Mouse (Mus musculus): ENCODE results near the gene Kdelr2. TPM values are rescaled to one million over a fixed set of nuclear protein-coding genes. Genes with fewer than 3 reads are reported as not detected.

Kdelr2 gene
- 114 and 146 TPM in 2 replicates for polyA plus RNA-seq (2014; fragmentation: Nextera tagmentation; extraction: Ambion mirVana)

- Histone ChIP-seq H3K4me2 (ENCODE audit: low read depth, low read length) (peak within 1 kb of the TSS; percentile 74), H3K4me1 (ENCODE audit: control insufficient read depth, insufficient read depth, low read length) (peaks cover 10% of the 10 kb centered on the region), H3K36me3 (ENCODE audit: control insufficient read depth, insufficient read depth, low read length) (no peaks in the 10 kb centered on the region; the same call in 1 of the 2 replicates), H3K9me3 (ENCODE audit: control insufficient read depth, low read length) (no peaks in the 10 kb centered on the region), H3K9ac (replicated peaks; ENCODE audit: low read depth, low read length) (peak within 1 kb of the TSS; percentile 76), H3K27ac (ENCODE audit: low read depth, low read length) (peak within 1 kb of the TSS; percentile 70), H3K27me3 (ENCODE audit: control insufficient read depth, insufficient read depth, low read length) (no peaks in the 10 kb centered on the region), H3K4me3 (ENCODE audit: low read depth, low read length) (peak within 1 kb of the TSS; percentile 65)
- under 1% methylated on average over 71 of the region's 72 CpGs for WGBS
- ATAC-seq (ENCODE audit: low read depth), result peak; percentile 96
Measured at GRCm38 (mm10) chr5:143403221-143404147, at the start of gene Kdelr2. Gene Kdelr2 (plus strand): TSS chr5:143403838.

DNA sequence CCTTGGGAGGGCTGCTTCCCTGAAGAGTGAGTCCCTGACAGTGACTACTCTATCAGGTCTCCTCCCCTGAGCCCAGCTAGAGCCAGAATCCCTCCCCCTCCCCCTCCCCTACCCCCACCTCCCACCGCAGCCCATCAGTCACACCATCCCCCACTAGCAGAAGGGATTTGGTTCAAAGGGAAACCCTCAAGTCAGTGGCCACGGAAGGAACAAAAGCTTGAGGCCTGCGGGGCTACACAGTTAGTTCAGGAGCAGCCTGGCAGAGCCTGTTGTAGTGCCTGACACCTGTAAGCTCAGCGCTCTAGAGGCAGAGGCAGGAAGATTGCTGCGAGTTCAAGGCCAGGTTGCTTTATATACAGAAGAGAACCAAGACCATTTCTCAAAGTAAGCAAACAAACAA lies 47.6 kb upstream of the Kdelr2 start:
- no peaks in the 10 kb centered on the region for H3K36me3 ChIP-seq (ENCODE audit: control insufficient read depth, insufficient read depth, low read length)
- WGBS, result 36% methylated on average over 5 of the region's 5 CpGs
- H3K4me2 ChIP-seq (ENCODE audit: low read depth, low read length), result no peak overlapping the region
- no peaks in the 10 kb centered on the region for H3K4me1 ChIP-seq (ENCODE audit: control insufficient read depth, insufficient read depth, low read length)
- no peak for ATAC-seq (ENCODE audit: low read depth)
- no peak overlapping the region for H3K27ac ChIP-seq (ENCODE audit: low read depth, low read length)
- H3K9me3 ChIP-seq (ENCODE audit: control insufficient read depth, low read length), result no peaks in the 10 kb centered on the region
- H3K27me3 ChIP-seq (ENCODE audit: control insufficient read depth, insufficient read depth, low read length), result 0 out of 2 replicates have a peak, but pooled peaks cover 4% of the 10 kb centered on the region
- H3K9ac ChIP-seq (replicated peaks; ENCODE audit: low read depth, low read length), result no peak overlapping the region
- H3K4me3 ChIP-seq (ENCODE audit: low read depth, low read length), result no peak overlapping the region

- 19% methylated on average over 17 of the region's 17 CpGs for WGBS
- H3K9ac ChIP-seq (replicated peaks; ENCODE audit: low read depth, low read length), result peak within 1 kb of the TSS; percentile 34
- H3K36me3 ChIP-seq (ENCODE audit: control insufficient read depth, insufficient read depth, low read length), result no peaks in the 10 kb centered on the region
- H3K9me3 ChIP-seq (ENCODE audit: control insufficient read depth, low read length), result no peaks in the 10 kb centered on the region
- H3K4me3 ChIP-seq (ENCODE audit: low read depth, low read length), result no peak within 1 kb of the TSS
- no peak for ATAC-seq (ENCODE audit: low read depth)
- H3K27ac ChIP-seq (ENCODE audit: low read depth, low read length), result no peak within 1 kb of the TSS
- 0 out of 2 replicates have a peak, but pooled peaks cover 4% of the 10 kb centered on the region for H3K27me3 ChIP-seq (ENCODE audit: control insufficient read depth, insufficient read depth, low read length)
- no peaks in the 10 kb centered on the region for H3K4me1 ChIP-seq (ENCODE audit: control insufficient read depth, insufficient read depth, low read length)
- H3K4me2 ChIP-seq (ENCODE audit: low read depth, low read length), result peak within 1 kb of the TSS; percentile 29; the same call in 1 of the 2 replicates
Measured at GRCm38 (mm10) chr5:143356686-143357388, 46.8 kb upstream of the Kdelr2 start, which contains the start of gene Grid2ip. Gene Grid2ip (plus strand): TSS chr5:143357338.

GRCm38 (mm10) chr5:143357564-143357963 lies 46.1 kb upstream of the Kdelr2 start:
- no peak overlapping the region for H3K27ac ChIP-seq (ENCODE audit: low read depth, low read length)
- WGBS, result 5% methylated on average over 22 of the region's 28 CpGs
- H3K4me3 ChIP-seq (ENCODE audit: low read depth, low read length), result no peak overlapping the region
- H3K4me1 ChIP-seq (ENCODE audit: control insufficient read depth, insufficient read depth, low read length), result no peaks in the 10 kb centered on the region
- H3K36me3 ChIP-seq (ENCODE audit: control insufficient read depth, insufficient read depth, low read length), result no peaks in the 10 kb centered on the region
- peak overlapping the region; percentile 34 for H3K9ac ChIP-seq (replicated peaks; ENCODE audit: low read depth, low read length)
- peak overlapping the region; percentile 29; the same call in 1 of the 2 replicates for H3K4me2 ChIP-seq (ENCODE audit: low read depth, low read length)
- no peaks in the 10 kb centered on the region for H3K9me3 ChIP-seq (ENCODE audit: control insufficient read depth, low read length)
- H3K27me3 ChIP-seq (ENCODE audit: control insufficient read depth, insufficient read depth, low read length), result 0 out of 2 replicates have a peak, but pooled peaks cover 4% of the 10 kb centered on the region
- ATAC-seq (ENCODE audit: low read depth), result no peak

GRCm38 (mm10) chr5:143359263-143359662 lies 44.4 kb upstream of the Kdelr2 start:
- Histone ChIP-seq H3K36me3 (ENCODE audit: control insufficient read depth, insufficient read depth, low read length) (no peaks in the 10 kb centered on the region), H3K9ac (replicated peaks; ENCODE audit: low read depth, low read length) (no peak overlapping the region), H3K27ac (ENCODE audit: low read depth, low read length) (no peak overlapping the region), H3K4me1 (ENCODE audit: control insufficient read depth, insufficient read depth, low read length) (no peaks in the 10 kb centered on the region), H3K27me3 (ENCODE audit: control insufficient read depth, insufficient read depth, low read length) (0 out of 2 replicates have a peak, but pooled peaks cover 4% of the 10 kb centered on the region), H3K4me2 (ENCODE audit: low read depth, low read length) (no peak overlapping the region), H3K4me3 (ENCODE audit: low read depth, low read length) (no peak overlapping the region), H3K9me3 (ENCODE audit: control insufficient read depth, low read length) (no peaks in the 10 kb centered on the region)
- 29% methylated on average over 7 of the region's 7 CpGs for WGBS
- no peak for ATAC-seq (ENCODE audit: low read depth)

- Histone ChIP-seq H3K4me2 (ENCODE audit: low read depth, low read length) (no peak overlapping the region), H3K9me3 (ENCODE audit: control insufficient read depth, low read length) (no peaks in the 10 kb centered on the region), H3K4me3 (ENCODE audit: low read depth, low read length) (no peak overlapping the region), H3K36me3 (ENCODE audit: control insufficient read depth, insufficient read depth, low read length) (no peaks in the 10 kb centered on the region), H3K9ac (replicated peaks; ENCODE audit: low read depth, low read length) (no peak overlapping the region), H3K27ac (ENCODE audit: low read depth, low read length) (no peak overlapping the region), H3K27me3 (ENCODE audit: control insufficient read depth, insufficient read depth, low read length) (0 out of 2 replicates have a peak, but pooled peaks cover 4% of the 10 kb centered on the region), H3K4me1 (ENCODE audit: control insufficient read depth, insufficient read depth, low read length) (no peaks in the 10 kb centered on the region)
- WGBS, result 50% methylated on average over 5 of the region's 5 CpGs
- no peak for ATAC-seq (ENCODE audit: low read depth)
Measured at GRCm38 (mm10) chr5:143360000-143360399, 43.6 kb upstream of the Kdelr2 start.

DNA sequence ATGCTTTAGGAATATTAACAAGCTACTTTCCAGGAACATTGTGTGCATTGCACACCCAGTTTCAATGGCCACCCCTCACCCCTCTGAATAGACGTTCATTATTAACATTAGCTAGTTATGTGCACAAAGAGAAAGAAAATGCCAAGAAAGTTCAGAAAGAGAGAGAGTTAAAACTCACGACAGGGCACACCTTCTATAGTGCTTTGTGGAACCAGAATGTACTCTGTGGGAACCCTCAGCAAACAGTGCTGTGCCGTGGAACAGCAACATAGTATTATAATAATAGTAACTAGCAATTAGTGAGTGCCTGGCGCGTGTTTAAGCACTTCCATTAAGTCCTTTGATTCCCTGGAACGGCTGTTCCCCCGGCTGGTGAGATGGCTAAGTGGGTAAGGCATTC lies 42.2 kb upstream of the Kdelr2 start:
- 58% methylated on average over 7 of the region's 7 CpGs for WGBS
- no peaks in the 10 kb centered on the region for H3K9me3 ChIP-seq (ENCODE audit: control insufficient read depth, low read length)
- ATAC-seq (ENCODE audit: low read depth), result no peak
- no peak overlapping the region for H3K9ac ChIP-seq (replicated peaks; ENCODE audit: low read depth, low read length)
- no peaks in the 10 kb centered on the region for H3K4me1 ChIP-seq (ENCODE audit: control insufficient read depth, insufficient read depth, low read length)
- no peak overlapping the region for H3K4me3 ChIP-seq (ENCODE audit: low read depth, low read length)
- no peak overlapping the region for H3K4me2 ChIP-seq (ENCODE audit: low read depth, low read length)
- H3K27me3 ChIP-seq (ENCODE audit: control insufficient read depth, insufficient read depth, low read length), result peaks cover 4% of the 10 kb centered on the region; the same call in 1 of the 2 replicates
- H3K27ac ChIP-seq (ENCODE audit: low read depth, low read length), result no peak overlapping the region
- H3K36me3 ChIP-seq (ENCODE audit: control insufficient read depth, insufficient read depth, low read length), result no peaks in the 10 kb centered on the region

GRCm38 (mm10) chr5:143363678-143364615 lies 39.7 kb upstream of the Kdelr2 start:
- Histone ChIP-seq H3K36me3 (ENCODE audit: control insufficient read depth, insufficient read depth, low read length) (no peaks in the 10 kb centered on the region), H3K4me2 (ENCODE audit: low read depth, low read length) (peak overlapping the region; percentile 81), H3K9me3 (ENCODE audit: control insufficient read depth, low read length) (no peaks in the 10 kb centered on the region), H3K27me3 (ENCODE audit: control insufficient read depth, insufficient read depth, low read length) (peaks cover 7% of the 10 kb centered on the region), H3K4me1 (ENCODE audit: control insufficient read depth, insufficient read depth, low read length) (no peaks in the 10 kb centered on the region), H3K4me3 (ENCODE audit: low read depth, low read length) (peak overlapping the region; percentile 41), H3K9ac (replicated peaks; ENCODE audit: low read depth, low read length) (peak overlapping the region; percentile 60), H3K27ac (ENCODE audit: low read depth, low read length) (no peak overlapping the region)
- peak; percentile 84 for ATAC-seq (ENCODE audit: low read depth)
- WGBS, result under 1% methylated on average over 47 of the region's 47 CpGs
